Mouse (Mus musculus) lung, postnatal 0 days (tissue): Measurements from ENCODE around the gene Plekhm2. TPM values are rescaled to one million over a fixed set of nuclear protein-coding genes. Genes with fewer than 3 reads are reported as not detected.
A peak's percentile ranks its signal among the peaks of the same experiment; 100 is the strongest.

Experiments
- ATAC-seq: fragments of 200-750 bp; cut with Nextera tagmentation; 2 replicates; pipeline ENCODE4 v1.8.0; 2017; ENCODE audit warnings: moderate library complexity
- DNase-seq: peaks from one replicate; pipeline ENCODE4 v3.0.0-alpha.2; 2016; ENCODE audit warnings: low spot score
- H3K27ac ChIP-seq: fragments of 300-500 bp; sonication (generic); 2 replicates; pipeline ENCODE4 v1.5.1; 2014; ENCODE audit warnings: antibody characterized with exemption, mild to moderate bottlenecking, low read length, mixed read lengths
- H3K27me3 ChIP-seq: fragments of 300-500 bp; sonication (generic); replicated peaks from 2 replicates; pipeline ENCODE4 v1.6.1; 2014; ENCODE audit warnings: low read length, mixed read lengths; ENCODE audit not compliant: insufficient read depth
- H3K36me3 ChIP-seq: fragments of 300-500 bp; sonication (generic); 2 replicates; pipeline ENCODE4 v1.6.1; 2014; ENCODE audit warnings: low read length, mixed read lengths; ENCODE audit not compliant: insufficient read depth
- H3K4me1 ChIP-seq: fragments of 300-500 bp; sonication (generic); 2 replicates; pipeline ENCODE4 v1.6.1; 2014; ENCODE audit warnings: antibody characterized with exemption, low read depth, low read length, mixed read lengths; ENCODE audit not compliant: insufficient read depth
- H3K4me2 ChIP-seq: fragments of 300-500 bp; sonication (generic); replicated peaks from 2 replicates; pipeline ENCODE4 v1.6.1; 2014; ENCODE audit warnings: low read depth, mild to moderate bottlenecking, low read length, moderate library complexity, mixed read lengths
- H3K4me3 ChIP-seq: fragments of 300-500 bp; sonication (generic); 2 replicates; pipeline ENCODE4 v1.5.1; 2014; ENCODE audit warnings: low read depth, low read length
- H3K9ac ChIP-seq: fragments of 300-500 bp; sonication (generic); replicated peaks from 2 replicates; pipeline ENCODE4 v1.6.1; 2014; ENCODE audit warnings: low read depth, mild to moderate bottlenecking
- H3K9me3 ChIP-seq: fragments of 300-500 bp; sonication (generic); 2 replicates; pipeline ENCODE4 v1.6.1; 2016; ENCODE audit warnings: low read length, mixed read lengths
- CTCF ChIP-seq: IDR thresholded peaks from 2 replicates; pipeline ENCODE4 v1.5.1; 2016; ENCODE audit warnings: antibody characterized with exemption, mild to moderate bottlenecking
- EP300 ChIP-seq: IDR thresholded peaks from 2 replicates; pipeline ENCODE4 v1.6.1; 2016; ENCODE audit warnings: antibody characterized with exemption, mild to moderate bottlenecking, control low read depth
- WGBS: fragments of 180-500 bp; shearing (Covaris S2); extraction: QIAGEN DNeasy Blood & Tissue Kit; methylation state at CpG from one replicate; pipeline ENCODE4 v1.1.7; 2014; 5-methylcytosine and 5-hydroxymethylcytosine counted together
- polyA plus RNA-seq: library from polyadenylated mRNA; unstranded; fragments of >200 nt; fragmentation: Nextera tagmentation; extraction: Ambion mirVana; gene quantifications from 2 replicates; pipeline ENCODE4 v1.2.1, GENCODE M21; 2015

Plekhm2 gene
- polyA plus RNA-seq, 1 experiment from 2014 or later = 5.2 TPM

GRCm38 (mm10) chr4:141669898-141670712 is 5.4 kb upstream of the Plekhm2 start:
- H3K4me1 ChIP-seq = peaks cover under 1% of the 10 kb centered on the region; the same call in 1 of the 2 replicates
- H3K4me2 ChIP-seq = no peak overlapping the region
- no peaks in the 10 kb centered on the region for H3K9me3 ChIP-seq
- TF ChIP-seq EP300 = peak; percentile 86
- no peak for TF ChIP-seq CTCF
- WGBS = 61% methylated on average over 18 of the region's 18 CpGs
- H3K36me3 ChIP-seq = no peaks in the 10 kb centered on the region
- H3K27ac ChIP-seq = peak overlapping the region; percentile 63; the same call in 1 of the 2 replicates
- H3K4me3 ChIP-seq = no peak overlapping the region
- ATAC-seq (peak; percentile 71), DNase-seq (peak; percentile 86)
- H3K27me3 ChIP-seq = no peaks in the 10 kb centered on the region
- H3K9ac ChIP-seq = no peak overlapping the region

DNA sequence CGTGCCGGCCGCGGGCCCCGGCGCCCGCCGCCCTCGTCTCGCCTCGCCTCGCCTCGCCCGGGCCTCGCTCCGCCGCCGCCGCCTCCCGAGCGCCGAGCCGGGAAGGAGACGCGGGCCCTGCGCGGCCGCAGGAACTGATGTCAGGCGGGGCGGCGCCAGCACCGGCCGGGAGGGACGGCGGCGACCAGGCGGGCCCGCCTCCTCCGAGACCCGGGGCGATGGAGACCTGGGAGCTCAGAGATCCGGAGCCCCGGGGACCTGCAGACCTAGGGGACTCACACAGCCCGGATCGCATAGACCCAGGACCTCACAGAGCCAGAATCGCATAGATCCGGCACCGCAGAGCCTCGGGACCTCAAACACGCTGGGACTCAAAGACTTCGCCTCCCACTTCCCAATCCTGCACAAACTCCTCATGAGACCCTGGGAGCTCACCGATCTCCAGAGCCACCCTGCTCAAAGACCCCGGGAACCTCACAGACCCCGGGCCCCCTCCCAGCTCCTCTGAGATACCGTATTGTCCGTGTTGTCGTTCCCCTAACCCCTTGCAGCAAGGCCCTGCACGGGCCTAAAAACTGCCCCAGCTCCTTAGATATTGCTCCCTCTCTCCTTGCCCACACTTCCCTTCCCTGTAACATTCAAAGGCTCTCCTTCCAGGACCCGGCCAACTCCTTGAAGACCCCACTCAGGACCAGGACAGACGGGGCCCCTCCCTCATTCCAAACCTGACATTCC is 521 bp downstream of the Plekhm2 start:
- H3K4me2 ChIP-seq = peak overlapping the region; percentile 86
- ATAC-seq (peak; percentile 94), DNase-seq (peak; percentile 86)
- WGBS = 1% methylated on average over 32 of the region's 60 CpGs
- no peaks in the 10 kb centered on the region for H3K36me3 ChIP-seq
- no peaks in the 10 kb centered on the region for H3K27me3 ChIP-seq
- TF ChIP-seq CTCF = no peak
- no peak for TF ChIP-seq EP300
- H3K9ac ChIP-seq = peak overlapping the region; percentile 88
- peak overlapping the region; percentile 80 for H3K4me3 ChIP-seq
- no peaks in the 10 kb centered on the region for H3K9me3 ChIP-seq
- peak overlapping the region; percentile 86 for H3K27ac ChIP-seq
- H3K4me1 ChIP-seq = peaks cover 16% of the 10 kb centered on the region

DNA sequence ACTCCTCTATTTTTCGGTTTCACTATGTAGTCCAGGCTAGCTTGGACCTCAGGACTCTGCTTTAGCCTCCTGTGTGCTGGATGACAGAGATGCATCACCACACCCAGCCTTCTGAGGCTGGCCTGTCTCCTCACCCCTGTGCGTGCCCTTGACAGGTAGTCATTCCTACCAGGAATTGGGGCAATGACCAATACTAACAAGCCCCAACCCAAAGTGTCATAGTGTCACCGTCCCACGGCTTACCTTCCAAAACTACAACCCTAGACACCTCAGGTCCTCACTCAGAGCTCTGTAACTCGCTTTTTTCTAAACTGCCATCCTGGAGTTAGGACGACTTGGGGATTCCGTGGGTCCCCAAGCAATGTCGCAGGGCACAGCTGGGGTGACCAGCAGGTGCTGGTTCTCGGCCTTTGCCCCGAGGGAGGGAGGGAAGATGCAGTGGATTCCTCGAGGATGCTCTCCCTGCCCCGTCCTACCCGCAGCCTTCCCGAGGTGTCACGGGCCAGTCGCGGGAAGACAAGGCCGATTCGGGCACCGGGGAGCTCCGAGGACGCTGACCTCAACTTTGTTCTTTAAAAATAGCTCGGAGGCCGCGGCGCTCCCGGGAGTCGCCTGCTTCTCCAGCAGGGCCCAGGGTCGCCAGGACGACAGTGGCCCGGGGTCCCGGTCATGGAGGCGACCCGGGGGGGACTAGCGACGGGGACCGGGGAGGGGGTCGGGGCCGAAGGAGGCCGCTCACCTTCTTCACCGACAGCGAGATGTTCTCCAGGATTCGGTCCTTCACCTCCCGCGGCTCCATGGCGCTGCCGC is 1.4 kb downstream of the Plekhm2 start:
- Histone ChIP-seq H3K4me2 (peak overlapping the region; percentile 86), H3K36me3 (no peaks in the 10 kb centered on the region), H3K4me3 (peak overlapping the region; percentile 80), H3K27ac (peak overlapping the region; percentile 86), H3K9ac (peak overlapping the region; percentile 88), H3K4me1 (peaks cover 16% of the 10 kb centered on the region), H3K27me3 (no peaks in the 10 kb centered on the region), H3K9me3 (no peaks in the 10 kb centered on the region)
- peak; percentile 40 for DNase-seq
- WGBS = 4% methylated on average over 36 of the region's 47 CpGs
- ATAC-seq = peak; percentile 24
- TF ChIP-seq CTCF (no peak), EP300 (no peak)

GRCm38 (mm10) chr4:141660884-141661283 is 3.8 kb downstream of the Plekhm2 start:
- TF ChIP-seq CTCF (no peak), EP300 (no peak)
- no peak overlapping the region for H3K9ac ChIP-seq
- no peak overlapping the region for H3K4me3 ChIP-seq
- H3K4me2 ChIP-seq = no peak overlapping the region
- WGBS = 91% methylated on average over 11 of the region's 11 CpGs
- H3K36me3 ChIP-seq = no peaks in the 10 kb centered on the region
- DNase-seq = no peak
- H3K4me1 ChIP-seq = peaks cover 24% of the 10 kb centered on the region
- no peak for ATAC-seq
- H3K27ac ChIP-seq = no peak overlapping the region
- H3K27me3 ChIP-seq = no peaks in the 10 kb centered on the region
- H3K9me3 ChIP-seq = no peaks in the 10 kb centered on the region

GRCm38 (mm10) chr4:141659739-141660138 is 5.0 kb downstream of the Plekhm2 start:
- Histone ChIP-seq H3K9ac (no peak overlapping the region), H3K4me3 (no peak overlapping the region), H3K9me3 (no peaks in the 10 kb centered on the region), H3K27ac (no peak overlapping the region), H3K36me3 (no peaks in the 10 kb centered on the region), H3K27me3 (no peaks in the 10 kb centered on the region), H3K4me2 (no peak overlapping the region), H3K4me1 (peaks cover 20% of the 10 kb centered on the region)
- DNase-seq = no peak
- TF ChIP-seq EP300 = no peak
- peak; percentile 51 for TF ChIP-seq CTCF
- 81% methylated on average over 4 of the region's 4 CpGs for WGBS
- ATAC-seq = no peak
